Mouse (Mus musculus) mesoderm, embryonic 11.5 days (tissue): ENCODE results near the gene Prrx2.

ENCODE experiments used
- DNase-seq: peaks from one replicate; pipeline ENCODE4 v3.0.0-alpha.2; 2012; ENCODE audit warnings: low read depth, low spot score

Gene Prrx2

GRCm38 (mm10) chr2:30870863-30871262 lies 36.1 kb downstream of the Prrx2 start:
- no peak for DNase-seq

DNA sequence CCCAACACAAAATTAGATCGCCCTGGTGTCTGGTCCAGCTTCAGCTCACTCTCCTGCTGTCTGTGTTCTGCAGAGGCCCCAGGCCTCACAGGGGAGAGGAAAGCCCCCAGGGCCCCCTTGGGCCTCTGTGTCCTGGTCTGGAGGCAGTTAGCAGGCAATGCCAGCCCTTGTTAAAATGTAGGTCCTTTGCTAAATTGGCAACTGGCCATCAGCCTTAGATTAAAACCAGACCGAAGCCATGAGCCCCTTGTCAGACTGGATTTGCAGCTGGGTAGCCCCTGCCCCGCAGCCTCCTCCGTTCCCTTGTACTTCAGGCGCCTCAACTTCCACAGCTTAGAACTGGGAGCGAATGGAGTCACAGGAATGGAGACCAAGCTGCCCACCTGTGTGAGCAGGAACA lies 37.9 kb downstream of the Prrx2 start:
- DNase-seq, result no peak

DNA sequence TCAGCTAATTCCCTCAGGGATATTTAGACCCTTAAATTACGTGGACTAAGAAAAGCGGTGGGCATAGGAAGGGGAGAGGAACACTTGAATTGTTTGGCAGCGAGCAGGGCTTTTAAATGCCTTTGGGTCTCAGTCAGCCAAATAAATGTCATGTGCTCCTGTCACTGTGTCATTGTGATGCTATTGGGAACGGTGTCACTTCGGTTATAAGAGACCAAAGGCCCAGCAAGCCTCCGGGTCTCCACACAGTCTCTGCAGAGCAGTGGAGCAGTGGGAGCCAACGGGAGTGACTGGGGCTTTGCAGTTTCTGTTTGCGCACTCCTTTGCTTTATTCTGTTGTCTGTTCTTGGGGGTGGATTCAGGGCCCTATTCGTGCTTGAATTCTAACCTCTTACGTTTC lies 39.7 kb downstream of the Prrx2 start:
- DNase-seq, result no peak

GRCm38 (mm10) chr2:30875096-30875495 lies 40.3 kb downstream of the Prrx2 start:
- no peak for DNase-seq

GRCm38 (mm10) chr2:30875621-30876432 lies 41.1 kb downstream of the Prrx2 start:
- DNase-seq, result no peak

- no peak for DNase-seq
Observed at GRCm38 (mm10) chr2:30879481-30879880, 44.7 kb downstream of the Prrx2 start.

DNA sequence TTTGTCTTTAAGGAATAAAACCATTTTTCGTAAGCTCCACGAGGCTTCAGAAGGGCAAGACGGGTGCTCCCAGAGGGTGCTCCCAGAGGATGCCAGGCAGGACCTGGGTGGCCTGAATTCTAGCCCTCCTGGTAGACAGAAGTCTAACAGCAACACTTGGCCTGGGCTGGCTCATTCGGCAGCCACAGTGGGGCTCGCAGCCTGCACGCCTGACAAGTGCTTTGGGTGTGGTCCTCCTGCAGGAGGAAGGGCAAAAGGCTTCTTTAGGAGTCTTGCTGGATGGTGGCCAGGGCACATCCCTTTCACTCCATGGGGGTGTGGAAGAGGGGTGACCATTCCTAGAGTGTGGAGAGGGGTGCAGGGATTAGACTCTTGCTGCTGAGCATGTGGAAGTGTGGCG lies 46.4 kb downstream of the Prrx2 start:
- no peak for DNase-seq

DNA sequence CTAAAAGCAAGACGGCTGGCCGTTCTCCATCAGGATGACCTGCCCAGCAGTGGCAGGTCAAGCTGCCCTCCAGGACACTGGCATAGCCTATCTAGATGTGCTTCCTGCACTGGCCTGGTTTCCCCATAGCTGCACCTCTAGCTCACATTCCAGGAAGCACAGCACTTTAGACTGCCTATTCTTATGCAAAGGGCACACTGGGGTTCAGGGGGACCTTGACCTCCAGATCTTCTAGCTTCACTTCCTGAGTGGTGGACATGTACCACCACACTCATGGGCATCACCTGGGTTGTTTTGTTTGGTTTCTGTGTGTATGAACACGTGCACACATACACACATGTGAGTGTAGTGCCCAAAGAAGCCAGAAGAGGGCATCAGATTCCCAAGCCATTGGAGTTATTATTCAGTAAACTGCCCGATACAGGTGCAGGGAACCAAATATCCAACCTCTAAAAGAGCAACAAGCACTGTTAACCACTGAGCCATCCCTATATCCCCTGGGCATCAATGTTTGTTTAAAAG lies 50.1 kb downstream of the Prrx2 start:
- DNase-seq, result no peak

- DNase-seq, result peak; percentile 65
Observed at GRCm38 (mm10) chr2:30885453-30886163, 50.8 kb downstream of the Prrx2 start.

DNA sequence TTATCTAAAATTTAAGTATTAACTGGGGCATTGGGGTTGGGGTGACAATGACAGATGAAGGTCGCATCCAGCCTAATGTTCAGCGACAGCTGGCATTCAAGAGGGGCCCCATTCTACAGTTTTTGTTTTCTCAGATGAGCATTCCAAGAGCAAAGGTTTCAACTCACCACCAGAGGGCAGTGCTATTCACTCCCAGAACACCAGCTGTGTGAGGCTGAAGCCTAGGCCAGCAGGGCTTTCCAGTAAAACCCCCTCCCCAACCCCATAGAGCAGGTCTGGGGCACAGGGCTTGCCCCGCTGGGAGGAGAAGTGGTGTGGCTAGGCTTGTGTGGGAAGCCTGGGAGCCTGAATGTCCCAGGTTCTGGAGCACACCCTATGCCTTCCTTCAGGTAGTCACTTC lies 56.2 kb downstream of the Prrx2 start:
- peak; percentile 80 for DNase-seq

GRCm38 (mm10) chr2:30893399-30893798 lies 58.6 kb downstream of the Prrx2 start:
- DNase-seq, result peak; percentile 37

- DNase-seq, result no peak
Observed at GRCm38 (mm10) chr2:30893946-30894345, 59.2 kb downstream of the Prrx2 start.

- DNase-seq, result no peak
Observed at GRCm38 (mm10) chr2:30897291-30897690, 62.5 kb downstream of the Prrx2 start.

DNA sequence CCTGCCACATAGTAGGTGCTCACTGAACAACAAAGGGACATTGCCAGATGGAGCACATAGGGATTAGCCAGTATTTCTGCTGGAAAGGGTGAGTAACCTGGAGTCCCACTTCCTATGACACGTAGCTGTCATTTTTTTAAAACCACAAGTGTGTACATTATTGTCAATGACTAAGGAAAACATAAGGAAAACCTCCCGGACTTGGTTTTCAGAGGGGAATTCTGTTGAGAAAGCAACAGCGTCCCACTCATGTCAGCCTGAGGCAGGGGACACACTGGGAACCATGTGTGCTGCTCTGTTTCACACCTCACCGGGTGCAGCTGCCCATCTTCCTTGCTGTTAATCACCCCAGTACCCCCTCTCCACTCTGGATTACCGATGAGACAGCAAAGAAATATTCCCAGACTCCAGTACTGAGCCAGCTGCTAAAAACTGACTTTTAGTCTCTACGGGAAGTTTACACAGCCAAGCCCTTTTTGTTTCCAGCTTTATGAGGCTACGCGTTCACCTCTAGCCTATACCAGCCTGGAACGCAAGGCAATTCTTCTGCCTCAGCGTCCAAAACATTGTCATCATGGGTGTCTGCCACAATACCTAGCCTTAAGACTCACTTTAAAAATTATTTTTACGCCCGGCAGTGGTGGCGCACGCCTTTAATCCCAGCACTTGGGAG lies 64.8 kb downstream of the Prrx2 start:
- DNase-seq, result no peak

GRCm38 (mm10) chr2:30901646-30902160 lies 66.9 kb downstream of the Prrx2 start:
- DNase-seq, result no peak

DNA sequence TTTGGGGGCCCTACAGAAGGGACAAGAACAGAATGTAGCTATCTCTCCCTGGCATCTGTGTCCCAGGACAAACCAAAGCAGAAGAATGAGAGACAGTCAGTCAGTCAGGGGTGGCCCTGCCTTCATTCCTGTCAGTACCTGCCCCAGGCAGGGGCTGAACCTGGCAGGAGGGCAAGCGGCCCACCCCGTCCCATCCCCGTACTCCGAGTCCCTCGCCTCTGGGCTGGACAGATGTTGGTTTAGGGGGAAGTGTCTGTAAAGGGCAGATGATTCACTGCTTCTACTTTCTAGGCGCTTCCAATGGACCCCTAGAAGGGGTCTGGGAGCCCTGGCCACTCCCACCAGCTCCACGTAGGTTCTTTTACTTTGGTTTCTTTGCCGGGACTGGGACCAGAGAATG lies 67.5 kb downstream of the Prrx2 start:
- DNase-seq, result no peak

- DNase-seq, result peak; percentile 45
Observed at GRCm38 (mm10) chr2:30902726-30903722, 68.3 kb downstream of the Prrx2 start.

- no peak for DNase-seq
Observed at GRCm38 (mm10) chr2:30904231-30904630, 69.5 kb downstream of the Prrx2 start.

- no peak for DNase-seq
Observed at GRCm38 (mm10) chr2:30904991-30905390, 70.2 kb downstream of the Prrx2 start.

DNA sequence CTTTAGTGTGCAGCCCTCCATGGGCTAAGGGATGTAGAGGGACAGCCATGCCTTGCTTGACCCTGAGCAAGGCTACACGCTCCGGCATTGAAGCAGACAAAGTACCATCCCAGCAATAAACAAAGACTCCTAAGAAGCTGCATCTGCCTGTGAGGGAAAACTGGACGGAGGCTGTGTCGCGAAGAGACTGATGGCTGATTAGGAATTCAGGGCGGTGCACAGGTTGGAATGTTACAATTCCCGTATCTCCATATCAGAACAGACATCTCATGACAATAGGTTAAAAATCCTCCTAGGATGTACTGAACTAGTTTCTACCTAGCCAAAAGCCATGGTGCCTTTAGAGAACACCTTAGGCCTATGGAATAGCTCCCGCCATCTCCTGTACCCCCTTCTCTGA lies 71.1 kb downstream of the Prrx2 start:
- no peak for DNase-seq

DNA sequence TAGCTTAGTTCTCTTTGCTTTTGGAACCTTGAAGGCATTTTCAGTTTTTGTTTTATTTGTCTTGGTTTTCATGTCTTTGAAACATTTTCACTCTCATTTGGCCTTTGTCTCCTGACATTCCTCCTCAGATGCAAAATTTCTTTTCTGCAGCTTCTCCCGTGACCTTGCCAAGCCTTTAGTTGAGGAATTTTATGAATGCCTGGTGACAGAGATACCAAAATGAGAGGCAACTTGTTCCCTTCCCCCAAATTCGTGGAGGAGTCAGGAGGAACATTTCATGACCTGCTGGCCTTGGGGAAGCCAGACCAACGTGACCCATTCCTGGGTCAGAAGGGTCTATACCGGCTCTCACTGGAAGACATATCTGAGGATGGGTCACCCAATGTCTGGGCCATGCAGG lies 71.9 kb downstream of the Prrx2 start:
- no peak for DNase-seq
